Mouse (Mus musculus) forebrain, postnatal 0 days (tissue): ENCODE results near the gene Dbh. TPM values are rescaled to one million over a fixed set of nuclear protein-coding genes. Genes with fewer than 3 reads are reported as not detected.

Experiments used
- ATAC-seq: fragments of 200-750 bp; cut with Nextera tagmentation; 2 replicates; pipeline ENCODE4 v1.8.0; 2017; ENCODE audit warnings: mild to moderate bottlenecking, moderate library complexity
- DNase-seq: peaks from one replicate; pipeline ENCODE4 v3.0.0-alpha.2; 2015
- H3K27ac ChIP-seq: fragments of 300-500 bp; sonication (generic); 2 replicates; pipeline ENCODE4 v1.5.1; 2014; ENCODE audit warnings: low read depth, mild to moderate bottlenecking, antibody characterized with exemption, low read length, moderate library complexity, mixed read lengths
- H3K27me3 ChIP-seq: fragments of 300-500 bp; sonication (generic); 2 replicates; pipeline ENCODE4 v1.6.1; 2014; ENCODE audit warnings: mild to moderate bottlenecking, low read length, mixed read lengths; ENCODE audit not compliant: insufficient read depth
- H3K36me3 ChIP-seq: fragments of 300-500 bp; sonication (generic); 2 replicates; pipeline ENCODE4 v1.6.1; 2014; ENCODE audit warnings: mild to moderate bottlenecking, moderate library complexity; ENCODE audit not compliant: insufficient read depth
- H3K4me1 ChIP-seq: fragments of 300-500 bp; sonication (generic); 2 replicates; pipeline ENCODE4 v1.6.1; 2014; ENCODE audit warnings: antibody characterized with exemption; ENCODE audit not compliant: insufficient read depth
- H3K4me2 ChIP-seq: fragments of 300-500 bp; sonication (generic); 2 replicates; pipeline ENCODE4 v1.6.1; 2014; ENCODE audit warnings: low read depth, mild to moderate bottlenecking, moderate library complexity
- H3K4me3 ChIP-seq: fragments of 300-500 bp; sonication (generic); 2 replicates; pipeline ENCODE4 v1.5.1; 2014; ENCODE audit warnings: low read depth, low read length, mixed read lengths
- H3K9ac ChIP-seq: fragments of 300-500 bp; sonication (generic); 2 replicates; pipeline ENCODE4 v1.6.1; 2014; ENCODE audit warnings: mild to moderate bottlenecking
- H3K9me3 ChIP-seq: fragments of 300-500 bp; sonication (generic); 2 replicates; pipeline ENCODE4 v1.6.1; 2016; ENCODE audit warnings: low read length
- CTCF ChIP-seq: sonication (generic); IDR thresholded peaks from 2 replicates; pipeline ENCODE4 v1.5.1; 2016; ENCODE audit warnings: antibody characterized with exemption, control low read depth, low read depth
- WGBS: fragments of 180-500 bp; shearing (Covaris S2); extraction: QIAGEN DNeasy Blood & Tissue Kit; methylation state at CpG from one replicate; pipeline ENCODE4 v1.1.7; 2014; 5-methylcytosine and 5-hydroxymethylcytosine counted together
- polyA plus RNA-seq: library from polyadenylated mRNA; unstranded; fragments of >200 nt; fragmentation: Nextera tagmentation; extraction: Ambion mirVana; gene quantifications from 2 replicates; pipeline ENCODE4 v1.2.1, GENCODE M21; 2015
- total RNA-seq: library from RNA; depleted of rRNA; stranded (reverse); fragments of >200 nt; gene quantifications from 2 replicates; pipeline ENCODE4 v1.2.3, GENCODE M21; 2014; rRNA removed

Dbh gene
- total and polyA plus RNA-seq, 2 experiments from 2014 or later = 0.05 to 0.15 TPM

DNA sequence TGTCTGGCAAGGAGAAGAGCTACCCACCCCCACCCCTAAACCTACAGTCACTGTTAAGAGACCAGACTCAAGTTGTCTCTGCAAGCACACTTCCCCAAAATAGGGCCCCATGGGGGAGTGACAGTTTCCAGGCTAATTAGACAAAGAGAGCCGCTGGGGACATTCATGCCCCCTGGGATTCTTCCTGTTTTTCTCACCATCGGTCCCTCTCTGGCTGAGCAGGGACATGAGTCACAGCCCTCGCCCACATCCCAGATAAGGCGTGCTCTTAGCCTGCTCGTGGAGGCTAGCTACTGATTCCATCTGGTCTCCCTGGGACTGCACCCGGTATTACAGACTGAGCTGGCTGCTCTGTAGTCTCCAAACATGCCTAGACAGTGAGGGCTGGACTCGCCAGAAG is 67.3 kb downstream of the Dbh start:
- Histone ChIP-seq H3K27ac (no peak overlapping the region), H3K27me3 (no peaks in the 10 kb centered on the region), H3K36me3 (no peaks in the 10 kb centered on the region), H3K9me3 (no peaks in the 10 kb centered on the region), H3K4me2 (no peak overlapping the region), H3K4me3 (no peak overlapping the region), H3K4me1 (no peaks in the 10 kb centered on the region), H3K9ac (no peak overlapping the region)
- ATAC-seq = no peak
- WGBS = 33% methylated on average over 7 of the region's 7 CpGs
- no peak for TF ChIP-seq CTCF
- DNase-seq = no peak

Other genes starting within 250 kb of the Dbh start
- 31.0 and 36.9 TPM in 2 replicates for gene Surf2, start 248.9 kb upstream of the Dbh start, total RNA-seq
- gene Surf2, start 248.9 kb upstream of the Dbh start, polyA plus RNA-seq = 52.1 and 55.1 TPM in 2 replicates
- 72.3 and 80.8 TPM in 2 replicates for gene Surf1, start 248.7 kb upstream of the Dbh start, total RNA-seq
- gene Surf1, start 248.7 kb upstream of the Dbh start, polyA plus RNA-seq = 106 and 112 TPM in 2 replicates
- gene Surf4, start 231.3 kb upstream of the Dbh start, total RNA-seq = 96.5 and 105 TPM in 2 replicates
- 98.6 and 103 TPM in 2 replicates for gene Surf4, start 231.3 kb upstream of the Dbh start, polyA plus RNA-seq
- not detected in 2 replicates for gene Stkld1, start 231.2 kb upstream of the Dbh start, total RNA-seq
- gene Stkld1, start 231.2 kb upstream of the Dbh start, polyA plus RNA-seq = 0.09 and 0.33 TPM in 2 replicates
- 42.2 and 48.3 TPM in 2 replicates for gene Rexo4, start 200.8 kb upstream of the Dbh start, total RNA-seq
- gene Rexo4, start 200.8 kb upstream of the Dbh start, polyA plus RNA-seq = 23.9 and 25.5 TPM in 2 replicates
- gene Adamts13, start 191.8 kb upstream of the Dbh start, total RNA-seq = not detected in 2 replicates
- 0.79 and 0.93 TPM in 2 replicates for gene Adamts13, start 191.8 kb upstream of the Dbh start, polyA plus RNA-seq
- 42.7 and 48.5 TPM in 2 replicates for gene Cacfd1, start 155.3 kb upstream of the Dbh start, total RNA-seq
- gene Cacfd1, start 155.3 kb upstream of the Dbh start, polyA plus RNA-seq = 69.6 and 96.3 TPM in 2 replicates
- gene Slc2a6, start 137.2 kb upstream of the Dbh start, total RNA-seq = 16.2 and 16.4 TPM in 2 replicates
- gene Slc2a6, start 137.2 kb upstream of the Dbh start, polyA plus RNA-seq = 9.6 and 10.5 TPM in 2 replicates
- gene Mymk, start 93.1 kb upstream of the Dbh start, total RNA-seq = not detected in 2 replicates
- 0.12 and 0.15 TPM in 2 replicates for gene Mymk, start 93.1 kb upstream of the Dbh start, polyA plus RNA-seq
- gene Adamtsl2, start 85.9 kb upstream of the Dbh start, total RNA-seq = 24.5 and 32.9 TPM in 2 replicates
- gene Adamtsl2, start 85.9 kb upstream of the Dbh start, polyA plus RNA-seq = 12.7 and 14.8 TPM in 2 replicates
- 7.5 and 7.8 TPM in 2 replicates for gene Fam163b, start 22.7 kb upstream of the Dbh start, total RNA-seq
- gene Fam163b, start 22.7 kb upstream of the Dbh start, polyA plus RNA-seq = 23.9 and 26.2 TPM in 2 replicates
- 7.2 and 7.5 TPM in 2 replicates for gene Sardh, start 83.1 kb downstream of the Dbh start, total RNA-seq
- 5.7 and 6.2 TPM in 2 replicates for gene Sardh, start 83.1 kb downstream of the Dbh start, polyA plus RNA-seq